Mouse (Mus musculus): ENCODE results near the gene Prr29. TPM values are rescaled to one million over a fixed set of nuclear protein-coding genes. Genes with fewer than 3 reads are reported as not detected.

The Prr29 gene
- total and polyA plus RNA-seq, 3 experiments: 0.61 TPM; not detected in 2

- Histone ChIP-seq H3K36me3 (ENCODE audit: control insufficient read depth in 1 of 2, insufficient read depth in 2 of 2, low read length in 2 of 2) (peaks cover 0 to 50% of the 10 kb centered on the region in 2 experiments; a peak in 2 of 4 replicates), H3K9ac (ENCODE audit: control insufficient read depth, low read depth, low read length, poor library complexity, severe bottlenecking) (peak overlapping the region; percentile 46), H3K9me3 (replicated peaks; ENCODE audit: insufficient read depth, low read length) (no peaks in the 10 kb centered on the region), H3K27me3 (ENCODE audit: control insufficient read depth in 1 of 2, insufficient read depth in 2 of 2, low read length in 2 of 2) (no peaks in the 10 kb centered on the region), H3K4me1 (ENCODE audit: control insufficient read depth in 1 of 2, insufficient read depth in 2 of 2, low read length in 2 of 2) (peaks cover 24 to 53% of the 10 kb centered on the region in 2 experiments), H3K79me2 (ENCODE audit: control insufficient read depth, insufficient read depth, low read length, poor library complexity) (peaks cover 14% of the 10 kb centered on the region), H3K27ac (ENCODE audit: control insufficient read depth, low read depth, low read length) (peak overlapping the region; percentile 96), H3K4me3 (ENCODE audit: control insufficient read depth in 1 of 2, insufficient read depth in 1 of 2, low read depth in 2 of 2, low read length in 2 of 2) (peak overlapping the region; percentile 64 to 80)
- peak; percentile 61 for DNase-seq (ENCODE audit: low read depth, low spot score)
- TF ChIP-seq MAX (IDR thresholded peaks at IDR 0.05; ENCODE audit: low read length) (no peak), ZNF384 (IDR thresholded peaks at IDR 0.05; ENCODE audit: low read depth, low read length) (no peak), UBTF (IDR thresholded peaks at IDR 0.05; ENCODE audit: borderline replicate concordance, insufficient read depth, low read depth, low read length) (no peak), ETS1 (IDR thresholded peaks at IDR 0.05; ENCODE audit: low read depth, low read length) (peak; percentile 53), MEF2A (IDR thresholded peaks at IDR 0.05; ENCODE audit: extremely low read depth, insufficient replicate concordance, low read depth, low read length, poor library complexity, severe bottlenecking) (no peak), HCFC1 (IDR thresholded peaks at IDR 0.05; ENCODE audit: low read depth, low read length) (no peak), GATA1 (IDR thresholded peaks at IDR 0.05; ENCODE audit: low read depth, low read length) (peak; percentile 74), NELFE (IDR thresholded peaks at IDR 0.05; ENCODE audit: low read depth, low read length) (no peak), RCOR1 (IDR thresholded peaks at IDR 0.05; ENCODE audit: low read depth, low read length) (peak; percentile 19; the same call in 1 of the 2 replicates), TCF12 (IDR thresholded peaks at IDR 0.05; ENCODE audit: low read depth, low read length) (peak; percentile 68; the same call in 1 of the 2 replicates), JUND (IDR thresholded peaks at IDR 0.05; ENCODE audit: low read depth, low read length) (no peak), USF1 (IDR thresholded peaks at IDR 0.05; ENCODE audit: low read depth, low read length) (no peak), SMC3 (IDR thresholded peaks at IDR 0.05; ENCODE audit: low read depth, low read length) (no peak), MXI1 (IDR thresholded peaks at IDR 0.05; ENCODE audit: low read depth, low read length) (no peak), POLR2AphosphoS2 (IDR thresholded peaks at IDR 0.05; ENCODE audit: low read length) (no peak), TAL1 (IDR thresholded peaks at IDR 0.05; ENCODE audit: low read length) (peak; percentile 46), EP300 (IDR thresholded peaks at IDR 0.05; ENCODE audit: low read depth in 1 of 2, low read length in 2 of 2) (peak in 1 of 2 experiments; percentile 61; a peak in 2 of 4 replicates), POLR2AphosphoS5 (IDR thresholded peaks at IDR 0.05; ENCODE audit: borderline replicate concordance, low read depth, low read length) (no peak), SIN3A (IDR thresholded peaks at IDR 0.05; ENCODE audit: low read length) (no peak; the same call in 1 of the 2 replicates), CHD1 (IDR thresholded peaks at IDR 0.05; ENCODE audit: low read depth, low read length) (no peak), ZKSCAN1 (IDR thresholded peaks at IDR 0.05; ENCODE audit: low read depth, low read length) (no peak), POLR2A (IDR thresholded peaks at IDR 0.05; ENCODE audit: control insufficient read depth in 1 of 2, insufficient read depth in 1 of 2, low read depth in 1 of 2, low read length in 2 of 2, poor library complexity in 1 of 2) (no peak), CTCF (IDR thresholded peaks at IDR 0.05 in 2 of 3, conservative IDR thresholded peaks at IDR 0.05 in 1 of 3; ENCODE audit: control insufficient read depth in 1 of 3, insufficient read depth in 1 of 3, low read depth in 2 of 3, low read length in 3 of 3, poor library complexity in 1 of 3, severe bottlenecking in 1 of 3) (no peak)
Measured at GRCm38 (mm10) chr11:106386409-106386808, 21.1 kb downstream of the Prr29 start.

Data from MEL (cell line).